Mouse (Mus musculus): ENCODE measurements around the gene Noto. TPM values are rescaled to one million over a fixed set of nuclear protein-coding genes. Genes with fewer than 3 reads are reported as not detected.
A peak's percentile ranks its signal among the peaks of the same experiment; 100 is the strongest.
"Not testable (repeated sequence)": the region's sequence is repeated elsewhere in the genome, so short reads cannot be mapped to it uniquely, and the experiment has no call there.

Gene Noto
- polyA plus RNA-seq, 1 experiment from 2014 or later: not detected

DNA sequence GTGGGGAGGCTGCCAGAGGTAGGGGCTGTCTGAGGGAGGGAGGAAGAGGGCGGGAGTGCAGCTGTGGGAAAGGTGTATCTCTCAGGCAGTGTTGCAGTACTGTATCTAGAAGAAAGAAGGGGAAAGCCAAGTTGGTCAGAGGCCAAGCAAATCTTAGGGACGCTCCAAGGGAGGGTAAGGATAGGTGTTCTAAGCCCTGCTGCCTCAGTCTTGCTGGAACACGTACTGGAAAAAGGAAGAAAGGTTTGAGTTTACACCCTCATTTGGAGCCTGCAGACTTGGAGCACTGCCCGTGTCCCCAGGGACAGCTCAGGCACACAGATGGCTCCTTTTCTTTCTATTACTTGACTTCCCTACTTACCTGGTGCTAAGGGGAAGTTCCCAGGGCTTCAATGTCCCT, 17.5 kb downstream of the Noto start:
- Histone ChIP-seq H3K9me3 (ENCODE audit: control insufficient read depth, low read length) (no peaks in the 10 kb centered on the region), H3K27me3 (ENCODE audit: control insufficient read depth, insufficient read depth, low read length) (no peaks in the 10 kb centered on the region), H3K27ac (replicated peaks; ENCODE audit: low read depth, low read length) (no peak overlapping the region), H3K4me3 (replicated peaks; ENCODE audit: low read depth, low read length) (no peak overlapping the region), H3K4me2 (ENCODE audit: low read length) (no peak overlapping the region), H3K4me1 (ENCODE audit: control insufficient read depth, insufficient read depth, low read length) (no peaks in the 10 kb centered on the region), H3K9ac (replicated peaks; ENCODE audit: low read length) (no peak overlapping the region), H3K36me3 (ENCODE audit: control insufficient read depth, insufficient read depth, low read length) (peaks cover 68% of the 10 kb centered on the region)
- WGBS: 94% methylated on average over 4 of the region's 4 CpGs
- DNase-seq (no peak), ATAC-seq (ENCODE audit: low FRiP score, low TSS enrichment) (no peak)

DNA sequence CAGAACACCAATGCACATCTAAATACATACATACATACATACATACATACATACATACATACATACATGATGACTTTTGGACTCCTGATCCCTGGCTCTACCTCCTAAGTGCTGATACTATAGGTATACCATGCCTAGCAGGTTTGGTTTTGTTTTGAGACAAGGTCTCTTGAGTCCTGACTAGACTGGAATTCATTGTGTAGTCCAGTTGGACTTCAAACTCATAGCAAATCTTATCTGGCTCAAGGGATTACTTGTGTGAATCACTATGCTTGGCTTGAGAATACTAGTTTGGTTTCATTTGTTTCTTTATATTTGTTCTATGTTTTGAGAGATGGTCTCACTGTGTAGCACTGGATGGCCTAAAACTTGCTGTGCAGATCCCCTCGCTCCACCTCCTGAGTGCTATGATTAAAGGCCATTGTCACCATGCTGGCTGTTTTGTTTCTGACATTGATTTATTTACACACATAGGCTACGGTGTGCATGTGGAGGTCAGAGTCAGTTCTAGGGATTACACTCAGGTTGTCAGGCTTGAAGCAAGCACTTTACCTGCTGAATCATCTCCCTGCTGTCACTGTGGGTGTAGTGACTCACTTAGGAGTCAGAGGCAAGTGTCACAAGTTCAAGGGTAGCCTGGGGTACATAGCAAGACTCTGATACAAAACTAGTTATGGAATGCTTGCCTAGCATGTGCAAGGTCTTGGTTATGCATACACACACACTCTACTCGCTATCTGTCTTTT, 20.0 kb downstream of the Noto start:
- Histone ChIP-seq H3K27me3 (ENCODE audit: control insufficient read depth, insufficient read depth, low read length) (no peaks in the 10 kb centered on the region), H3K4me3 (replicated peaks; ENCODE audit: low read depth, low read length) (no peak overlapping the region), H3K4me1 (ENCODE audit: control insufficient read depth, insufficient read depth, low read length) (no peaks in the 10 kb centered on the region), H3K27ac (replicated peaks; ENCODE audit: low read depth, low read length) (no peak overlapping the region), H3K36me3 (ENCODE audit: control insufficient read depth, insufficient read depth, low read length) (peaks cover 71% of the 10 kb centered on the region), H3K9me3 (ENCODE audit: control insufficient read depth, low read length) (no peaks in the 10 kb centered on the region), H3K9ac (replicated peaks; ENCODE audit: low read length) (no peak overlapping the region), H3K4me2 (ENCODE audit: low read length) (no peak overlapping the region)
- 93% methylated on average over 3 of the region's 3 CpGs for WGBS
- DNase-seq (no peak), ATAC-seq (ENCODE audit: low FRiP score, low TSS enrichment) (no peak)

DNA sequence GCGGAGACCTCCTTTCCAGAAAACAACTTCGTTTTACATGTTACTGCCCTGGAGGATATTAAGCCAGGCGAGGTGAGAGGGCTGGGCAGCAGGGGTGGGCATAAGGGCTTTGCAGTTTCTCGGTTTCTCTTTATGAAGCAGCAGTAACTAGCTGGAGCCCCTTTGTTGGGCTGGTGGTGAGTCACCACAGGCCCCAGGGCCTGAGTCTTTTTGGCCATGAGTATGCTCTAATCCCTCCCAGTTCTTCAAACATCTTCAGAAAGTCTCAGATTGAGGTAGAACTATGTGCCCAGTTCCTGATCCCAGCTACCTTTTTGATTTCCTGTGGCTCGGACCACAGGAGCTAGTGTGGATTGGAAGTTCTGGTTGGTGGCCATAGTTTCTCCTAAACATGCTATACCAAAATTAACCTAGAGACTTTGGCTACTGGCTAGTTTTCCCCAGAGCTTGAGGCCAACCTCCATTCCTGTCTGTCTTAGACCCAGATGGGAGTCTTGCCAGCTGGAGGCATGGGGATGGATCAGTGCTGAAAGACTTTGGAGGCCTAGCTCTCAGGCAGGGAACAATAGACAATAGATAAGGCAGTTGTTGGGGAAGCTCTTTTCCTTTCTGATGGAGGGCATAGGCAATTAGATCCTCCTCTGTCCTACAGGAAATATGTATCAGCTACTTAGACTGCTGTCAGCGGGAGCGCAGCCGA, 20.7 kb downstream of the Noto start:
- H3K9me3 ChIP-seq (ENCODE audit: control insufficient read depth, low read length): no peaks in the 10 kb centered on the region
- no peak overlapping the region for H3K9ac ChIP-seq (replicated peaks; ENCODE audit: low read length)
- ATAC-seq (ENCODE audit: low FRiP score, low TSS enrichment) (no peak), DNase-seq (no peak)
- no peak overlapping the region for H3K4me3 ChIP-seq (replicated peaks; ENCODE audit: low read depth, low read length)
- H3K36me3 ChIP-seq (ENCODE audit: control insufficient read depth, insufficient read depth, low read length): peaks cover 65% of the 10 kb centered on the region
- H3K27me3 ChIP-seq (ENCODE audit: control insufficient read depth, insufficient read depth, low read length): no peaks in the 10 kb centered on the region
- H3K4me2 ChIP-seq (ENCODE audit: low read length): no peak overlapping the region
- 89% methylated on average over 8 of the region's 8 CpGs for WGBS
- no peaks in the 10 kb centered on the region for H3K4me1 ChIP-seq (ENCODE audit: control insufficient read depth, insufficient read depth, low read length)
- no peak overlapping the region for H3K27ac ChIP-seq (replicated peaks; ENCODE audit: low read depth, low read length)

DNA sequence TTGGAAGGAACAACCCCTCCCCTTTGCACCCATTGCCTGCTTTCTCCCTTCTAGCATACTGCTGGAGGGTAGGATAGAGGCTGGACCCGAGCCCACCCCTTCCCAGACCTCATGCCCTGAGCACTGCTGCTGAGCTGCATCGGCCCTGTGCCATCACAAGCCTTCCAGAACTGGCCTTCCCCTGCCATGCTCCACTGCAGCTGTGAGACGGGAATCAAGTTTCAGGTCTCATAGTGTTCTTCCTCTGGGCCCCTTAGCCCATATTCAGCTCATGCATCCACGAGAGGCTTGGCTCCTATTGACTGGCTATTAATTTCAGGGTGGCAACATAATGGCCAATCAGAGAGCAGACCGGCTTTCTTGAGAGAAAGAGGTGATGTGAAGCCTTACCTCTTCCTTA, 21.6 kb downstream of the Noto start:
- no peak for ATAC-seq (ENCODE audit: low FRiP score, low TSS enrichment)
- H3K27ac ChIP-seq (replicated peaks; ENCODE audit: low read depth, low read length): no peak overlapping the region
- no peaks in the 10 kb centered on the region for H3K27me3 ChIP-seq (ENCODE audit: control insufficient read depth, insufficient read depth, low read length)
- no peaks in the 10 kb centered on the region for H3K4me1 ChIP-seq (ENCODE audit: control insufficient read depth, insufficient read depth, low read length)
- H3K4me2 ChIP-seq (ENCODE audit: low read length): no peak overlapping the region
- peaks cover 57% of the 10 kb centered on the region for H3K36me3 ChIP-seq (ENCODE audit: control insufficient read depth, insufficient read depth, low read length)
- H3K9me3 ChIP-seq (ENCODE audit: control insufficient read depth, low read length): no peaks in the 10 kb centered on the region
- H3K4me3 ChIP-seq (replicated peaks; ENCODE audit: low read depth, low read length): no peak overlapping the region
- no peak for DNase-seq
- H3K9ac ChIP-seq (replicated peaks; ENCODE audit: low read length): no peak overlapping the region
- 81% methylated on average over 5 of the region's 5 CpGs for WGBS

DNA sequence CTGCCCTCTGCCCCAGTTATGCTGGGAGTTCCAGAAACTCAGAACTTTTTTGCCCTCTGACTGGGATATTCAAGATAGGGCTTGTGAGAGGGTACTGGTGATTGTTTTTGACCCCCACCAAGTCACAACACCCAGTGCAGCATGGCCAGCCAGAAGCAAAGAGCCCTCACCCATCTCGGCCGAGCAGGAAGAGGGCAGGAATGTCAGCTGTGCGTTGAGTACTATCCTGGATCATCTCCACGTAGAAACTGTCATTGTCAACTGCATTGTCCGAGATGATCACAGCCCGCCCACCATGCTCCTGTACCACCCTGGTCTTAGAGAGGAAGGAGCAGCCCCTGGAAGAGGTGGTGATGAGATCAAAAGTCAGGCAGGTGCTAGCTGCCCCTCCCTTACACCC, 23.7 kb downstream of the Noto start:
- Histone ChIP-seq H3K4me3 (replicated peaks; ENCODE audit: low read depth, low read length) (no peak overlapping the region), H3K4me1 (ENCODE audit: control insufficient read depth, insufficient read depth, low read length) (no peaks in the 10 kb centered on the region), H3K9me3 (ENCODE audit: control insufficient read depth, low read length) (no peaks in the 10 kb centered on the region), H3K9ac (replicated peaks; ENCODE audit: low read length) (no peak overlapping the region), H3K4me2 (ENCODE audit: low read length) (no peak overlapping the region), H3K27me3 (ENCODE audit: control insufficient read depth, insufficient read depth, low read length) (no peaks in the 10 kb centered on the region), H3K27ac (replicated peaks; ENCODE audit: low read depth, low read length) (no peak overlapping the region), H3K36me3 (ENCODE audit: control insufficient read depth, insufficient read depth, low read length) (peaks cover 39% of the 10 kb centered on the region)
- no peak for DNase-seq
- no peak for ATAC-seq (ENCODE audit: low FRiP score, low TSS enrichment)
- 87% methylated on average over 6 of the region's 6 CpGs for WGBS

DNA sequence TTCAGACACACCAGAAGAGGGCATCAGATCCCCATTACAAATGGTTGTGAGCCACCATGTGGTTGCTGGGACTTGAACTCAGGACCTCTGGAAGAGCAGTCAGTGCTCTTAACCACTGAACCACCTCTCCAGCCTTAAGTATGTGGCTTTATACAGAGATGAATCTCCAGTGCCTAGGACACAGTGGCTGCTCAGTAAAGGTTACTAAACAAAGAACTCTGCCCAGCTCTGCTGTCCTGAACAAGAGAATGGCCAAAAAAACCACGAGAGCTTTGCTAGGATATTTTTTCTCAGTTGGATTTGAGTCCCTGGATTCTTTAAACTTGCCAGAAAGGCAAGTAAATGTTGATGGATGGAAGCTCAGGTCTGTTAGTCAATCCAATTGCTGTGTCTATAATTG, 26.5 kb downstream of the Noto start:
- not testable (repeated sequence) for DNase-seq; H3K27me3 ChIP-seq (ENCODE audit: control insufficient read depth, insufficient read depth, low read length); H3K9me3 ChIP-seq (ENCODE audit: control insufficient read depth, low read length); H3K27ac ChIP-seq (replicated peaks; ENCODE audit: low read depth, low read length); ATAC-seq (ENCODE audit: low FRiP score, low TSS enrichment); H3K9ac ChIP-seq (replicated peaks; ENCODE audit: low read length)
- Histone ChIP-seq H3K36me3 (ENCODE audit: control insufficient read depth, insufficient read depth, low read length) (peaks cover 16% of the 10 kb centered on the region), H3K4me1 (ENCODE audit: control insufficient read depth, insufficient read depth, low read length) (peaks cover 24% of the 10 kb centered on the region), H3K4me2 (ENCODE audit: low read length) (peak overlapping the region; percentile 83), H3K4me3 (replicated peaks; ENCODE audit: low read depth, low read length) (peak overlapping the region; percentile 56; the same call in 1 of the 2 replicates)
- 82% methylated on average over 1 of the region's 1 CpGs for WGBS

DNA sequence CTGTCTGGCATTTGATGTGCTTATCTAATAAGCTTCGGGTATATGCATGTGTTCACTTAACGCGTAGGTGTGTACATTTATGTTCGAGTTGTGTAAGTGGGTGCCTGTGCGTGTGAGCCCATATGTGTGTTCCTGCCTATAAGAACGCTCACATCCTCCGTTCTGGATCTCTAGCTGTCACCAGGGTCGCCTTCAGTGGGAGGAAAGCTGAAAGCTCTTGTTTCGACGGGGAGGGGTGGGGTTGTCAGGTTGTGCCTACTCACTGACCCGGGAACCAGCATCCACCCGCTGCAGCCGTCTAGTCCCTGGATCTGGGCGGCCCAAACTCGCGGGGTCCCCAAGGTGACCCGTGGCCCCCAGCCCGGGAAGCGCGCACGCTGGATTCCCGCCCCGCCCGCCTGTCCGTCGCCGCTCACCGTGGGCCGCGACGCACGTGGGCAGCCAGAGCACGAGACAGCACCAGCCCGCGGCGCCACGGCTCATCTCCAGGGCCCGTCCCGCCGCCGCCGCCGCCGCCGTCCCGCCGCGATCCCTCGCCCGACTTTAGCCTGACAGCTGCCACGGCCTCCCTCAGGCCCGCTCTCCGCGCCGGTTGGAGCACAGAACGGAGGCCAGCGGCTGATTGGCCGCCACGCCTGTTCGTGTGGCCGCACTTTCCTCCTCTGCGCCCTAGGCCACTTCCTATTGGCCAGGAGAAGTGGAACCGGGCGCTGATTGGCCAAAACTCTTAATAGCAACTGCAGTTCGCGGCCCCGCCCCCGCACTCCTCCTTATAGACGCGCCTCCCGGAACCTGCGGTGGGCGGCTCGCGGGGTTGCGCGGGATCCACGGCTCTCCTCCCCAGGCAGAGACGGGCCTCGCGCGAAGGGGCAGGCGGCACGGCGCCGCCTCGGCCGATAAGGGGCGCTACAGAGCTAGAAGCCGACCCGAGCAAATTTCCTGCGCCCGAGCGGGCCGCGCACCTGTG, 27.3 kb downstream of the Noto start, which contains the start of gene Cct7:
Gene Cct7, plus strand, starts transcription at position 818 of the 967 bp plus-strand sequence.
- 3% methylated on average over 96 of the region's 96 CpGs for WGBS

DNA sequence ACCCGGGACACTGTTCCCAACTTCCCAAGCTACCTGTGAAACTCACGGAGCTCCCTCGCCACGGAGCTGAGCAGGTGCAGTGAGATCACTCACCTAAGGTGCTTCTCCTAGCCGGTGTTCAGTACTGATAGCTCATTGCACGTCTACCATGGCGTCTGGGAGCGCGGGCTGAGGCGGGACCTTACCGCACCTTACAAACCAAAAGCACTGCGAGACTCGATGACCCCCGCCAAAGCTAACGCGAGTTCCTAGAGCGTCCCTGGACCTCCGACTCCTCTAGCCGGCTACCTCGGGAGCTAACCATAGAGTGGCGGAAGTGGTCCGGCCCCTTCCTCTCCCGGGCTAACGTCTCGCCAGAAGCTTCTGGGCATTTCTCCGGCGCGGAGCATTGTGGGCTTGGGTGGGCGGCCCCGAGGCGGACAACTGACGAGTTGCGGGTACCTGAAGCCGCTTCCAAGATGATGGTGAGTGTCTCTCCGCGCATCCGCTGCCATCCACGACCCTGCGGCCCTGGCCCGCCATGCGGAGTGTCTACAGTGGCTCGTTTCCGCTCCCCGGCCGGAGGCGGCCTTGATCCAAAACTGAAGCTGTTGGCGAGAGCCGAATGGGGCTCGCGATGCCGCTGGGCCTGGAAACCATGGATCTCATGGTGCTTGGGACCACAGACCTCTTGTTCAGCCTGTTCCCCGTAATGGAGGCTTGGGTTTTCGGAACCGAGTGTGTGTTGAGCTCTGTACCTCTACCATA, 28.2 kb downstream of the Noto start, which contains the start of gene Pradc1:
Gene Pradc1, minus strand, starts transcription at position 307 of the 747 bp plus-strand sequence.
- peak within 1 kb of the TSS; percentile 92 for H3K27ac ChIP-seq (replicated peaks; ENCODE audit: low read depth, low read length)
- H3K4me1 ChIP-seq (ENCODE audit: control insufficient read depth, insufficient read depth, low read length): peaks cover 24% of the 10 kb centered on the region
- peak within 1 kb of the TSS; percentile 56 for H3K4me3 ChIP-seq (replicated peaks; ENCODE audit: low read depth, low read length)
- no peaks in the 10 kb centered on the region for H3K9me3 ChIP-seq (ENCODE audit: control insufficient read depth, low read length)
- peak within 1 kb of the TSS; percentile 80 for H3K9ac ChIP-seq (replicated peaks; ENCODE audit: low read length)
- ATAC-seq (ENCODE audit: low FRiP score, low TSS enrichment): peak; percentile 92
- H3K27me3 ChIP-seq (ENCODE audit: control insufficient read depth, insufficient read depth, low read length): no peaks in the 10 kb centered on the region
- H3K4me2 ChIP-seq (ENCODE audit: low read length): peak within 1 kb of the TSS; percentile 83
- H3K36me3 ChIP-seq (ENCODE audit: control insufficient read depth, insufficient read depth, low read length): no peaks in the 10 kb centered on the region
- peak; percentile 99 for DNase-seq
- under 1% methylated on average over 54 of the region's 54 CpGs for WGBS

More for the DNA sequence above, 27.3 kb downstream of the Noto start, which contains the start of gene Cct7:
- DNase-seq: peak; percentile 99
- Histone ChIP-seq H3K9ac (replicated peaks; ENCODE audit: low read length) (peak within 1 kb of the TSS; percentile 80), H3K4me2 (ENCODE audit: low read length) (peak within 1 kb of the TSS; percentile 83), H3K4me3 (replicated peaks; ENCODE audit: low read depth, low read length) (peak within 1 kb of the TSS; percentile 56), H3K36me3 (ENCODE audit: control insufficient read depth, insufficient read depth, low read length) (peaks cover 8% of the 10 kb centered on the region; the same call in 1 of the 2 replicates), H3K27ac (replicated peaks; ENCODE audit: low read depth, low read length) (peak within 1 kb of the TSS; percentile 92), H3K9me3 (ENCODE audit: control insufficient read depth, low read length) (no peaks in the 10 kb centered on the region), H3K27me3 (ENCODE audit: control insufficient read depth, insufficient read depth, low read length) (no peaks in the 10 kb centered on the region), H3K4me1 (ENCODE audit: control insufficient read depth, insufficient read depth, low read length) (peaks cover 24% of the 10 kb centered on the region)
- ATAC-seq (ENCODE audit: low FRiP score, low TSS enrichment): peak; percentile 93
